Mouse (Mus musculus) CH12.LX (cell line): ENCODE results near the gene Hax1.

Source experiments
- CTCF ChIP-seq, 2 experiments: IDR thresholded peaks in 1 of 2; conservative IDR thresholded peaks in 1 of 2; 2 replicates each; pipeline ENCODE4 v1.5.1; 2011 to 2012; ENCODE audit warnings: low read depth in 2 of 2, low read length in 2 of 2, improper control_type of control experiment in 1 of 2, inconsistent platforms in 1 of 2, mild to moderate bottlenecking in 1 of 2, moderate library complexity in 1 of 2
- MAFK ChIP-seq: IDR thresholded peaks from 2 replicates; pipeline ENCODE4 v1.6.1; 2011; ENCODE audit warnings: low read length, improper control_type of control experiment; ENCODE audit not compliant: insufficient replicate concordance
- POLR2A ChIP-seq: IDR thresholded peaks from 2 replicates; pipeline ENCODE4 v1.6.1; 2011; ENCODE audit warnings: low read depth, mild to moderate bottlenecking, improper control_type of control experiment, low read length
- RCOR1 ChIP-seq: conservative IDR thresholded peaks from 2 replicates; pipeline ENCODE4 v1.6.1; 2012; ENCODE audit warnings: low read depth, mild to moderate bottlenecking, inconsistent platforms, low read length, improper control_type of control experiment
- ZNF384 ChIP-seq: IDR thresholded peaks from 2 replicates; pipeline ENCODE4 v1.6.1; 2012; ENCODE audit warnings: low read depth, low read length, improper control_type of control experiment, inconsistent platforms

GRCm38 (mm10) chr3:89999090-89999489 lies 510 bp upstream of the Hax1 start:
- TF ChIP-seq CTCF (conservative IDR thresholded peaks at IDR 0.05 in 1 of 2, IDR thresholded peaks at IDR 0.05 in 1 of 2; ENCODE audit: low read depth in 2 of 2, low read length in 2 of 2) (no peak), MAFK (no peak), ZNF384 (no peak), RCOR1 (no peak), POLR2A (no peak)
